Mouse (Mus musculus) ES-Bruce4 (cell line): ENCODE results near the gene Gm43518.

Source experiments
- CTCF ChIP-seq: IDR thresholded peaks from one replicate; pipeline ENCODE4 v1.8.1; 2011; ENCODE audit warnings: low read depth, low read length
- POLR2A ChIP-seq: IDR thresholded peaks from one replicate; pipeline ENCODE4 v1.8.1; 2011; ENCODE audit warnings: low read length; ENCODE audit not compliant: insufficient read depth

GRCm38 (mm10) chr5:123914852-123915251 lies 12.4 kb upstream of the Gm43518 start:
- TF ChIP-seq POLR2A (no peak), CTCF (no peak)
